8 mouse cellular contexts compared by ENCODE assay signal in genomic region chr6:38531211-38531820, GRCm38 (mm10). TPM values are rescaled to one million over a fixed set of nuclear protein-coding genes. Genes with fewer than 3 reads are reported as not detected.
A peak's percentile ranks its signal among the peaks of the same experiment; 100 is the strongest.
DNase-seq lines count a peak whose midpoint lies in the region; ATAC-seq and TF ChIP-seq lines count a peak whose summit lies in the region.
"Had no signal": no experiment of that assay in that cellular context is flagged by ENCODE, and none has a peak within 500 bp of the region (broad histone marks: within the 10 kb centered on the region; RNA-seq: fewer than 3 reads in every experiment).

No protein-coding gene starts in this region.

- peak; percentile 56 for DNase-seq in kidney, adult 9 months
- DNase-seq in kidney, adult 11 months, result no peak
- peak; percentile 47 for DNase-seq in MEL-GATA-1-ER (ENCODE audit: extremely low read depth, low read depth)
- no peak for DNase-seq in liver, embryonic 13.5 days
- DNase-seq in thymus, postnatal 4 days, result peak; percentile 40
- no peak for DNase-seq in gastrocnemius, adult 8-10 months (ENCODE audit: low spot score in 2 of 2)

- H3K27me3 ChIP-seq in liver, embryonic 13.5 days, result no peaks in the 10 kb centered on the region

- H3K36me3 ChIP-seq in liver, embryonic 13.5 days, result no peaks in the 10 kb centered on the region

- no peak overlapping the region for H3K27ac ChIP-seq in cortical plate, adult 2 months (ENCODE audit: insufficient read depth, low read length)
- H3K27ac ChIP-seq in liver, embryonic 13.5 days, result peak overlapping the region; percentile 27; the same call in 1 of the 2 replicates

- ATAC-seq in liver, embryonic 13.5 days (ENCODE audit: low read depth), result no peak

- no peak for TF ChIP-seq POLR2A in cortical plate, adult 2 months (IDR thresholded peaks at IDR 0.05; ENCODE audit: extremely low read depth, insufficient read depth, low read length)

- H3K4me3 ChIP-seq in cortical plate, adult 2 months (ENCODE audit: insufficient read depth, low read length), result no peak overlapping the region
- H3K4me3 ChIP-seq in liver, embryonic 13.5 days (replicated peaks), result no peak overlapping the region
- H3K4me3 ChIP-seq: erythroblast, embryonic 14.5 days had no signal

- no peaks in the 10 kb centered on the region for H3K9me3 ChIP-seq in liver, embryonic 13.5 days (replicated peaks)

- 36% methylated on average over 5 of the region's 5 CpGs for WGBS in liver, embryonic 13.5 days (ENCODE audit: insufficient replicate concordance)

- H3K4me1 ChIP-seq in cortical plate, adult 2 months (ENCODE audit: control insufficient read depth, insufficient read depth, low read length), result no peaks in the 10 kb centered on the region
- peaks cover 25% of the 10 kb centered on the region for H3K4me1 ChIP-seq in liver, embryonic 13.5 days (replicated peaks)

- 0 out of 2 replicates have a peak overlapping the region, but pooled peaks have one; percentile 13 for H3K9ac ChIP-seq in liver, embryonic 13.5 days

- TF ChIP-seq CTCF in cortical plate, adult 2 months (IDR thresholded peaks at IDR 0.05; ENCODE audit: extremely low read depth, insufficient read depth, low read length), result peak; percentile 53

- no peak overlapping the region for H3K4me2 ChIP-seq in liver, embryonic 13.5 days

RNA-seq across cellular contexts. Expression of gene Fmc1, which starts 2.0 kb away (rescaled TPM):
- 127 and 132 TPM in 2 replicates for polyA plus RNA-seq in cortical plate, adult 2 months (2012; rRNA removed)
- 97.6 and 100 TPM in 2 replicates for polyA plus RNA-seq in liver, embryonic 13.5 days (2015; fragmentation: Nextera tagmentation; extraction: Ambion mirVana)
- 100 to 1,000 TPM; 140 to 186 (median 166) TPM for total RNA-seq in gastrocnemius, adult 8-10 months (2022)

RNA-seq across cellular contexts. Expression of gene Luc7l2, which starts 19.8 kb away (rescaled TPM):
- polyA plus RNA-seq in cortical plate, adult 2 months (2012; rRNA removed), result 167 and 188 TPM in 2 replicates
- 17.8 and 18.5 TPM in 2 replicates for polyA plus RNA-seq in liver, embryonic 13.5 days (2015; fragmentation: Nextera tagmentation; extraction: Ambion mirVana)
- total RNA-seq in gastrocnemius, adult 8-10 months (2022), result 100 to 1,000 TPM in 2 of 4 experiments, 10 to 100 TPM in 2; 85.1 to 106 (median 96.3) TPM

Comparison
In these comparisons a context has a peak if more than half of its experiments do, and no peak if none do; other contexts are left out.
1. DNase-seq: peak in kidney, adult 9 months (single experiment), MEL-GATA-1-ER (single experiment) and thymus, postnatal 4 days (single experiment); none in kidney, adult 11 months (single experiment), liver, embryonic 13.5 days (single experiment) and gastrocnemius, adult 8-10 months (0 of 2).